Mouse (Mus musculus) kidney, embryonic 16.5 days (tissue): ENCODE results near the gene Crip2. TPM values are rescaled to one million over a fixed set of nuclear protein-coding genes. Genes with fewer than 3 reads are reported as not detected.

Experiments
- ATAC-seq: fragments of 200-750 bp; cut with Nextera tagmentation; 2 replicates; pipeline ENCODE4 v1.8.0; 2017; ENCODE audit warnings: moderate TSS enrichment; ENCODE audit not compliant: low FRiP score, low TSS enrichment
- H3K27ac ChIP-seq: fragments of 300-500 bp; sonication (generic); 2 replicates; pipeline ENCODE4 v1.5.1; 2014; ENCODE audit warnings: low read length
- H3K27me3 ChIP-seq: fragments of 300-500 bp; sonication (generic); 2 replicates; pipeline ENCODE4 v1.6.1; 2014; ENCODE audit warnings: low read length, control low read depth, mixed read lengths; ENCODE audit not compliant: insufficient read depth
- H3K36me3 ChIP-seq: fragments of 300-500 bp; sonication (generic); 2 replicates; pipeline ENCODE4 v1.6.1; 2014; ENCODE audit warnings: low read length, control low read depth, mixed read lengths; ENCODE audit not compliant: insufficient read depth
- H3K4me1 ChIP-seq: fragments of 300-500 bp; sonication (generic); 2 replicates; pipeline ENCODE4 v1.6.1; 2014; ENCODE audit warnings: low read length, control low read depth, mixed read lengths; ENCODE audit not compliant: insufficient read depth
- H3K4me2 ChIP-seq: fragments of 300-500 bp; sonication (generic); replicated peaks from 2 replicates; pipeline ENCODE4 v1.6.1; 2014; ENCODE audit warnings: low read depth, low read length
- H3K4me3 ChIP-seq: fragments of 300-500 bp; sonication (generic); 2 replicates; pipeline ENCODE4 v1.5.1; 2014; ENCODE audit warnings: mild to moderate bottlenecking, low read length
- H3K9ac ChIP-seq: fragments of 300-500 bp; sonication (generic); replicated peaks from 2 replicates; pipeline ENCODE4 v1.6.1; 2014; ENCODE audit warnings: low read length
- H3K9me3 ChIP-seq: fragments of 300-500 bp; sonication (generic); 2 replicates; pipeline ENCODE4 v1.6.1; 2016; ENCODE audit warnings: low read length, control low read depth
- WGBS: fragments of 180-500 bp; shearing (Covaris S2); extraction: QIAGEN DNeasy Blood & Tissue Kit; methylation state at CpG from one replicate; pipeline ENCODE4 v1.1.7; 2014; 5-methylcytosine and 5-hydroxymethylcytosine counted together
- polyA plus RNA-seq: library from polyadenylated mRNA; unstranded; fragments of >200 nt; fragmentation: Nextera tagmentation; extraction: Ambion mirVana; gene quantifications from 2 replicates; pipeline ENCODE4 v1.2.1, GENCODE M21; 2015

Crip2 gene
- polyA plus RNA-seq, 1 experiment from 2014 or later, result 263 TPM

GRCm38 (mm10) chr12:113152991-113153525, 13.0 kb downstream of the Crip2 start:
- H3K4me1 ChIP-seq, result peaks cover 44% of the 10 kb centered on the region
- H3K9ac ChIP-seq, result no peak overlapping the region
- H3K27me3 ChIP-seq, result no peaks in the 10 kb centered on the region; the same call in 1 of the 2 replicates
- no peaks in the 10 kb centered on the region for H3K9me3 ChIP-seq
- no peak overlapping the region for H3K27ac ChIP-seq
- H3K36me3 ChIP-seq, result no peaks in the 10 kb centered on the region
- H3K4me2 ChIP-seq, result peak overlapping the region; percentile 95; the same call in 1 of the 2 replicates
- no peak for ATAC-seq
- 79% methylated on average over 6 of the region's 6 CpGs for WGBS
- no peak overlapping the region for H3K4me3 ChIP-seq

DNA sequence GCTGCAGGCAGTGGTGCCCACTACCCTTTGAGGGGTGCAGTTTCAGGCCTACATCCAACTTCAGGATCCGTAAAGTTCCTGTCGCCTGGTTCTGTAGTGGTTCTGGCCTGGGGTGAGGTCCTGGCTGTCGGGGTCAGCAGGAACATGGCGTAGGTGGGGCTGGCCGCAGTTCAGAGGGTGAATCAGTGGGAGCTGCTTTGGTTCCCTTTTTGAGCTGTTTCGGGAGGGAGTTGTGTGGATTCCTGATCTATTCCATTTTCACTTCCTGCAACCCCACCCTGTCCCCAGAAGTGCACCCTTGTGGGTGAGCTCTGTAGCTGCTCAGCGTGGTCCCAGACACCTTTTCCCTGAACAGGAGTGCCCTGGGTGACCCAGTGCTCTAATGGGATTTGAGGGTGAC, 13.9 kb downstream of the Crip2 start:
- Histone ChIP-seq H3K9ac (no peak overlapping the region), H3K36me3 (no peaks in the 10 kb centered on the region), H3K9me3 (no peaks in the 10 kb centered on the region), H3K4me2 (no peak overlapping the region), H3K27me3 (no peaks in the 10 kb centered on the region; the same call in 1 of the 2 replicates), H3K4me1 (peaks cover 34% of the 10 kb centered on the region), H3K4me3 (no peak overlapping the region), H3K27ac (no peak overlapping the region)
- WGBS, result 90% methylated on average over 7 of the region's 7 CpGs
- ATAC-seq, result no peak

- Histone ChIP-seq H3K4me3 (peak overlapping the region; percentile 74), H3K4me1 (peaks cover 34% of the 10 kb centered on the region)
Observed at GRCm38 (mm10) chr12:113154747-113155075, 14.7 kb downstream of the Crip2 start.

GRCm38 (mm10) chr12:113155076-113155771, 15.2 kb downstream of the Crip2 start:
- Histone ChIP-seq H3K36me3 (no peaks in the 10 kb centered on the region), H3K4me1 (peaks cover 34% of the 10 kb centered on the region), H3K4me2 (peak overlapping the region; percentile 71), H3K27ac (peak overlapping the region; percentile 90), H3K9ac (peak overlapping the region; percentile 67), H3K9me3 (no peaks in the 10 kb centered on the region), H3K4me3 (peak overlapping the region; percentile 74), H3K27me3 (no peaks in the 10 kb centered on the region; the same call in 1 of the 2 replicates)
- WGBS, result 4% methylated on average over 32 of the region's 32 CpGs
- ATAC-seq, result peak; percentile 5; the same call in 1 of the 2 replicates

More at GRCm38 (mm10) chr12:113154747-113155075, 14.7 kb downstream of the Crip2 start:
- 71% methylated on average over 6 of the region's 6 CpGs for WGBS
- no peak for ATAC-seq
- no peaks in the 10 kb centered on the region for H3K9me3 ChIP-seq
- peak overlapping the region; percentile 90 for H3K27ac ChIP-seq
- peak overlapping the region; percentile 67 for H3K9ac ChIP-seq
- H3K27me3 ChIP-seq, result no peaks in the 10 kb centered on the region; the same call in 1 of the 2 replicates
- H3K4me2 ChIP-seq, result peak overlapping the region; percentile 71
- H3K36me3 ChIP-seq, result no peaks in the 10 kb centered on the region

- H3K27me3 ChIP-seq, result no peaks in the 10 kb centered on the region
- WGBS, result under 1% methylated on average over 46 of the region's 46 CpGs
- H3K36me3 ChIP-seq, result no peaks in the 10 kb centered on the region
- no peaks in the 10 kb centered on the region for H3K9me3 ChIP-seq
- peak; percentile 96 for ATAC-seq
- H3K4me2 ChIP-seq, result peak within 1 kb of the TSS; percentile 76
- H3K4me1 ChIP-seq, result peaks cover 34% of the 10 kb centered on the region
- H3K9ac ChIP-seq, result peak within 1 kb of the TSS; percentile 72
- peak within 1 kb of the TSS; percentile 90 for H3K27ac ChIP-seq
- peak within 1 kb of the TSS; percentile 74 for H3K4me3 ChIP-seq
Observed at GRCm38 (mm10) chr12:113155887-113156539, 16.0 kb downstream of the Crip2 start, which contains the start of gene Tedc1. Gene Tedc1 (plus strand): TSS chr12:113156421.

DNA sequence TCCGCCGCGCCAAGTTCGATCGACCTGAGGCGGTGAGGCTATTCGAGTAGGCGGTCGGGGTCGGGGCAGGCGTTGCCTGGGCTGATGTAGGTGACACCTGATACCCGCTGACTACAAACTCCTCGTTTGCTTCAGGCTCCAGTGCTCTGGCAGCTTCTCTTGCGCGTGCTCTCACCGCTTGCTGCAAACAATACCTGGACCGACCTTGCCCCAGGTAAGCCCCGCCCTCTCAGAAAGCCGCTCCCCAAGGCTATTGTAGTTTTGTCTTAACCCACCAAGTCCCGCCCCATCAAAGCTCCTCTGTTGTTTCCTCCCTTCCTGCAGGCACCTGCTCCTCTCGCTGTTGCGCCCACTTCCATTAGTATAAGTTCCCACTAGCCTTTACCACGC, 16.5 kb downstream of the Crip2 start:
- Histone ChIP-seq H3K4me3 (peak overlapping the region; percentile 74), H3K27me3 (no peaks in the 10 kb centered on the region), H3K9me3 (no peaks in the 10 kb centered on the region), H3K27ac (peak overlapping the region; percentile 82), H3K36me3 (0 out of 2 replicates have a peak, but pooled peaks cover 5% of the 10 kb centered on the region), H3K4me1 (peaks cover 29% of the 10 kb centered on the region), H3K9ac (peak overlapping the region; percentile 72), H3K4me2 (peak overlapping the region; percentile 76)
- WGBS, result under 1% methylated on average over 23 of the region's 23 CpGs
- ATAC-seq, result peak; percentile 56

- Histone ChIP-seq H3K4me2 (peak overlapping the region; percentile 76), H3K9ac (peak overlapping the region; percentile 72), H3K36me3 (0 out of 2 replicates have a peak, but pooled peaks cover 6% of the 10 kb centered on the region), H3K27ac (peak overlapping the region; percentile 82), H3K27me3 (no peaks in the 10 kb centered on the region), H3K4me1 (peaks cover 25% of the 10 kb centered on the region), H3K9me3 (no peaks in the 10 kb centered on the region), H3K4me3 (peak overlapping the region; percentile 74)
- ATAC-seq, result no peak
- 21% methylated on average over 8 of the region's 8 CpGs for WGBS
Observed at GRCm38 (mm10) chr12:113157002-113157401, 17.0 kb downstream of the Crip2 start.

DNA sequence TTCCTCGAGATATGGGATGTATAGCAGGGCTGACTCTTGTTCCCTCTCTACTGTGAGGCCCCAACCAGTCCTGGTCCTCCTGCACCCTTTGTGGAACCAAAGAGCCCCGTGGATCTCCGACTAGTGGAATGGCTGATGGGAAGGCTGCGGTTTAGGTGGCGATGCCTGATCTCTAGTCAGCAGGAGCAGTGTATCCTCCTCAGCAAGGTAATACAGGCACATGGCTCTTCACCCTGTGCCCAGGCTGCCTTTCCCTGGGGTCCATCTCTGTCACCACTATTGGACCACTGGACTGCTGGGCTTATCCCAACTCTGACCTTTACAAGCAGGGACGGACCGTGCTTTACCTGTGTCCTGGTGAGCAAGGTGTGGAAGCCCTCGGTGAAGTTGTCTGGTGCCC, 17.5 kb downstream of the Crip2 start:
- Histone ChIP-seq H3K4me3 (peak overlapping the region; percentile 74; the same call in 1 of the 2 replicates), H3K4me1 (peaks cover 19% of the 10 kb centered on the region), H3K27ac (no peak overlapping the region), H3K9ac (0 out of 2 replicates have a peak overlapping the region, but pooled peaks have one; percentile 72), H3K36me3 (0 out of 2 replicates have a peak, but pooled peaks cover 6% of the 10 kb centered on the region), H3K9me3 (no peaks in the 10 kb centered on the region), H3K27me3 (no peaks in the 10 kb centered on the region), H3K4me2 (peak overlapping the region; percentile 76)
- ATAC-seq, result no peak
- 89% methylated on average over 8 of the region's 8 CpGs for WGBS

DNA sequence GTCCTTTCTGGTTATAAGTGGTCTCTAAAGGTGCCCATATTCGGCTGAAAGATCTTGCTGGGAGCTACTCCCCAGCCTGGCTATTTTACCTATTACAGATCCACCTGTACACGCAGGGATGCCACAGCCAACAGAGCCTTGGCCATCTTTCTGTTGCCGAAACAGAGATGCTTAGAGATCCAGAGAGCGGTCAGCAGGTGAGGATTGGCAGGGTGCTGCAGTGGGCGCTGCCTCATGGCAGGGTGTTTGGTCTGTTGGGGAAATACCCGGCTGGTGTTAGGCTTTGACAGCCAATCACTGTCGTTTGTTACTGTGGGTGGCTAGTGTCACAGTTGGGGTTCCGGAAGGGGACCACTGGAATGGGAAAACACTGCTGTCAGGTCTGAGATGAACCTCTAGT, 17.9 kb downstream of the Crip2 start:
- Histone ChIP-seq H3K9me3 (no peaks in the 10 kb centered on the region), H3K4me3 (no peak overlapping the region), H3K27me3 (no peaks in the 10 kb centered on the region), H3K36me3 (peaks cover 9% of the 10 kb centered on the region; the same call in 1 of the 2 replicates), H3K27ac (no peak overlapping the region), H3K9ac (no peak overlapping the region), H3K4me2 (no peak overlapping the region), H3K4me1 (peaks cover 19% of the 10 kb centered on the region)
- no peak for ATAC-seq
- 91% methylated on average over 8 of the region's 8 CpGs for WGBS
